ENCODE assay signal across 9 mouse cellular contexts in the genomic region with DNA sequence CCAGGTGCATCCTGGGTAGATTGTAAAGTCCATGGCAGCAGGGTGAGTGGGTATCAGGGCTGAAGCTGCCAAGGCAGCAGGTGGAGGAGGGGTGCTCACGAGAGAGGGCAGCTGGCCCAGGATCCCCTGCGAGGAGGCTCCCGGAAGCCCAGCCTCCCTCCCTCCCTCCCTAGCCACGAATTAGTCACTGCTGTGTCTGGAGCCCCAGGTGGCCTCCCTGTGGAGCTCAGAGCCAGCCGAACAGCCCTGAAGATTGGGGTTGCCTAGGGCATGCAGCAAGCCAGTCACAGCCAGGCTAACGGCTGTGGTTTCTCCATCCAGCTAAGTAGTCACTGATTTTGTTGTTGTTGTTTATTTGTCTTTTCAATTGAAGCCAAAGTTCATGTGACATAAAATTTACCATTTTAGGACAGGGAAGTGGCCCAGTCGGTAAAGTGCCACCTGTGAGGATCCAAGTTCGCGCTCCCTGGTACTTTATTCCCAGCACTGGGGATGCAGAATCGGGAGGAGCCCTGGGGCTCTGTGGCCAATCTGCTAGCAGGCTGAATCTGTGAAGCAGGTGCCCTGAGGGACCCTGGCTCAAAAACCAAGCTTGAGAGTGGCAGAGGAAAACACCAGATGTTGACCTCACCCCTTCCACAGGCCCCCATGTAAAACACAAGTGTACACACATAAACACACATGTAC. TPM values are rescaled to one million over a fixed set of nuclear protein-coding genes. Genes with fewer than 3 reads are reported as not detected.
DNase-seq lines count a peak whose midpoint lies in the region; ATAC-seq lines count a peak whose summit lies in the region.
"Had no signal": no experiment of that assay in that cellular context is flagged by ENCODE, and none has a peak within 500 bp of the region (broad histone marks: within the 10 kb centered on the region; RNA-seq: fewer than 3 reads in every experiment).

No protein-coding gene starts in this region.

- WGBS in embryonic facial prominence, embryonic 12.5 days: 11% methylated on average over 10 of the region's 10 CpGs
- 8% methylated on average over 10 of the region's 10 CpGs for WGBS in hindbrain, embryonic 16.5 days
- WGBS in midbrain, embryonic 11.5 days: 12% methylated on average over 10 of the region's 10 CpGs

- H3K27ac ChIP-seq in embryonic facial prominence, embryonic 12.5 days: no peak overlapping the region
- H3K27ac ChIP-seq in hindbrain, embryonic 16.5 days (ENCODE audit: low read depth, low read length): no peak overlapping the region
- H3K27ac ChIP-seq in midbrain, embryonic 11.5 days (ENCODE audit: low read depth, low read length): 0 out of 2 replicates have a peak overlapping the region, but pooled peaks have one; percentile 20

- H3K4me3 ChIP-seq in embryonic facial prominence, embryonic 12.5 days: no peak overlapping the region
- H3K4me3 ChIP-seq in hindbrain, embryonic 16.5 days (ENCODE audit: low read length): no peak overlapping the region
- no peak overlapping the region for H3K4me3 ChIP-seq in midbrain, embryonic 11.5 days (ENCODE audit: low read depth, low read length)

- ATAC-seq in embryonic facial prominence, embryonic 12.5 days (ENCODE audit: insufficient number of reproducible peaks, insufficient read depth, low FRiP score, low TSS enrichment): peak; percentile 59; the same call in 1 of the 2 replicates
- ATAC-seq in hindbrain, embryonic 16.5 days: peak; percentile 66
- ATAC-seq in midbrain, embryonic 11.5 days (ENCODE audit: low FRiP score): peak; percentile 81

- peak; percentile 6 for DNase-seq in gastrocnemius, postnatal 25 days
- DNase-seq in gastrocnemius, adult 18-20 months (ENCODE audit: low spot score): no peak
- peak; percentile 76 for DNase-seq in ZHBTc4 (ENCODE audit: low read depth, low spot score)
- no peak for DNase-seq in midbrain, embryonic 11.5 days (ENCODE audit: low spot score, missing footprints)
- DNase-seq in thymus, postnatal 4 days: peak; percentile 69
- no peak for DNase-seq in right cerebral cortex, postnatal 14 days

- no peak overlapping the region for H3K9ac ChIP-seq in embryonic facial prominence, embryonic 12.5 days
- no peak overlapping the region for H3K9ac ChIP-seq in hindbrain, embryonic 16.5 days (ENCODE audit: low read depth, low read length)
- no peak overlapping the region for H3K9ac ChIP-seq in midbrain, embryonic 11.5 days (ENCODE audit: low read length)

- peak overlapping the region; percentile 27 for H3K4me2 ChIP-seq in embryonic facial prominence, embryonic 12.5 days (replicated peaks)
- no peak overlapping the region for H3K4me2 ChIP-seq in hindbrain, embryonic 16.5 days (ENCODE audit: low read length)
- peak overlapping the region; percentile 18; the same call in 1 of the 2 replicates for H3K4me2 ChIP-seq in midbrain, embryonic 11.5 days

- peaks cover 6% of the 10 kb centered on the region for H3K4me1 ChIP-seq in embryonic facial prominence, embryonic 12.5 days
- H3K4me1 ChIP-seq in hindbrain, embryonic 16.5 days (ENCODE audit: control insufficient read depth, insufficient read depth, low read depth, low read length): peaks cover 10% of the 10 kb centered on the region
- H3K4me1 ChIP-seq in midbrain, embryonic 11.5 days (ENCODE audit: control insufficient read depth, insufficient read depth, low read length): peaks cover 9% of the 10 kb centered on the region; the same call in 1 of the 2 replicates

- H3K27me3 ChIP-seq in embryonic facial prominence, embryonic 12.5 days: no peaks in the 10 kb centered on the region
- H3K27me3 ChIP-seq in hindbrain, embryonic 16.5 days (replicated peaks; ENCODE audit: control insufficient read depth, insufficient read depth, low read length): no peaks in the 10 kb centered on the region
- H3K27me3 ChIP-seq in midbrain, embryonic 11.5 days (ENCODE audit: control insufficient read depth, insufficient read depth, low read length): no peaks in the 10 kb centered on the region

- no peaks in the 10 kb centered on the region for H3K36me3 ChIP-seq in embryonic facial prominence, embryonic 12.5 days
- H3K36me3 ChIP-seq in hindbrain, embryonic 16.5 days (ENCODE audit: control insufficient read depth, insufficient read depth, low read length): no peaks in the 10 kb centered on the region
- H3K36me3 ChIP-seq in midbrain, embryonic 11.5 days (ENCODE audit: control insufficient read depth, insufficient read depth, low read length): no peaks in the 10 kb centered on the region

- no peaks in the 10 kb centered on the region for H3K9me3 ChIP-seq in embryonic facial prominence, embryonic 12.5 days
- no peaks in the 10 kb centered on the region; the same call in 1 of the 2 replicates for H3K9me3 ChIP-seq in hindbrain, embryonic 16.5 days (ENCODE audit: control insufficient read depth, low read length)
- H3K9me3 ChIP-seq in midbrain, embryonic 11.5 days (ENCODE audit: control insufficient read depth, low read length): no peaks in the 10 kb centered on the region

RNA-seq across cellular contexts. Expression of a gene that starts 10.4 kb away (rescaled TPM):
- 1 to 10 TPM in 1 of 2 experiments, under 1 TPM in 1; 0.28 to 1.0 TPM for total RNA-seq in gastrocnemius, postnatal 25 days (2021)
- under 1 TPM; 0.37 to 0.81 TPM for total RNA-seq in gastrocnemius, adult 18-20 months (2021)
- 4.6 and 5.7 TPM in 2 replicates for polyA plus RNA-seq in embryonic facial prominence, embryonic 12.5 days (2016; fragmentation: Nextera tagmentation; extraction: Ambion mirVana)
- polyA plus RNA-seq in hindbrain, embryonic 16.5 days (2015; fragmentation: Nextera tagmentation; extraction: Ambion mirVana): 4.1 and 5.4 TPM in 2 replicates
- 0.69 and 1.2 TPM in 2 replicates for polyA plus RNA-seq in midbrain, embryonic 11.5 days (2014; fragmentation: Nextera tagmentation; extraction: Ambion mirVana)
- total RNA-seq: MEL had no signal

Comparison
In these comparisons a context has a peak if more than half of its experiments do, and no peak if none do; other contexts are left out.
1. DNase-seq: peak in gastrocnemius, postnatal 25 days (single experiment), ZHBTc4 (single experiment) and thymus, postnatal 4 days (single experiment); none in gastrocnemius, adult 18-20 months (single experiment), midbrain, embryonic 11.5 days (single experiment) and right cerebral cortex, postnatal 14 days (single experiment).
2. Peak in every context shown above with its lines, with median percentiles within 50 percentile points of each other: ATAC-seq.